Mouse (Mus musculus) stomach, postnatal 0 days (tissue): ENCODE measurements around the gene Gtf2h5.

Experiments used
- CTCF ChIP-seq: IDR thresholded peaks from 2 replicates; pipeline ENCODE4 v1.5.1; 2016; ENCODE audit warnings: antibody characterized with exemption, low read depth, mild to moderate bottlenecking, moderate library complexity
- EP300 ChIP-seq: optimal IDR thresholded peaks from 2 replicates; pipeline ENCODE3; 2016; ENCODE audit warnings: antibody characterized with exemption

- TF ChIP-seq CTCF (no peak), EP300 (no peak)
These were observed 16.8 kb upstream of the Gtf2h5 start for GRCm38 (mm10) chr17:6062793-6063192.
